Comparison of ENCODE assay signal across 8 mouse cellular contexts in genomic region chr10:86730823-86731499, GRCm38 (mm10). TPM values are rescaled to one million over a fixed set of nuclear protein-coding genes. Genes with fewer than 3 reads are reported as not detected.
DNase-seq lines count a peak whose midpoint lies in the region; ATAC-seq and TF ChIP-seq lines count a peak whose summit lies in the region.

No protein-coding gene starts in this region.

- H3K9me3 ChIP-seq in heart, embryonic 13.5 days, result no peaks in the 10 kb centered on the region
- no peaks in the 10 kb centered on the region for H3K9me3 ChIP-seq in kidney, postnatal 0 days (replicated peaks; ENCODE audit: low read length)
- no peaks in the 10 kb centered on the region for H3K9me3 ChIP-seq in liver, embryonic 11.5 days (ENCODE audit: control insufficient read depth, low read length)

- peak; percentile 44 for ATAC-seq in CD4-positive, CD25-positive, alpha-beta regulatory T cell, adult 4 months
- peak; percentile 63; the same call in 1 of the 2 replicates for ATAC-seq in erythroid progenitor cell, adult 5-6 weeks (replicated peaks; ENCODE audit: low FRiP score, poor library complexity, severe bottlenecking)
- no peak for ATAC-seq in heart, embryonic 13.5 days (ENCODE audit: extremely low read depth, insufficient number of reproducible peaks, low FRiP score, low TSS enrichment)
- ATAC-seq in kidney, postnatal 0 days (replicated peaks; ENCODE audit: low FRiP score, low read depth), result 0 out of 2 replicates have a peak, but pooled peaks have one; percentile 40
- ATAC-seq in liver, embryonic 11.5 days (replicated peaks; ENCODE audit: low FRiP score), result peak; percentile 21

- DNase-seq in kidney, postnatal 0 days (ENCODE audit: low spot score), result peak; percentile 91
- DNase-seq in liver, embryonic 11.5 days (ENCODE audit: low spot score), result peak; percentile 84
- DNase-seq in naive thymus-derived CD4-positive, alpha-beta T cell, adult 2 months (ENCODE audit: low read depth), result peak; percentile 92
- peak; percentile 87 for DNase-seq in splenic B cell, adult 2 months (ENCODE audit: low read depth, low spot score)

- peak overlapping the region; percentile 82 for H3K9ac ChIP-seq in heart, embryonic 13.5 days
- H3K9ac ChIP-seq in kidney, postnatal 0 days (ENCODE audit: low read depth, low read length), result peak overlapping the region; percentile 65
- H3K9ac ChIP-seq in liver, embryonic 11.5 days (ENCODE audit: low read depth, low read length), result peak overlapping the region; percentile 53; the same call in 1 of the 2 replicates

- H3K4me3 ChIP-seq in brown adipose tissue, adult 24 weeks (ENCODE audit: insufficient read depth, low read depth, low read length), result peak overlapping the region; percentile 58
- peak overlapping the region; percentile 60 for H3K4me3 ChIP-seq in heart, embryonic 13.5 days
- peak overlapping the region; percentile 27 for H3K4me3 ChIP-seq in kidney, postnatal 0 days (replicated peaks; ENCODE audit: low read depth, low read length)
- H3K4me3 ChIP-seq in liver, embryonic 11.5 days (ENCODE audit: low read depth, low read length), result peak overlapping the region; percentile 39

- 5% methylated on average over 22 of the region's 22 CpGs for WGBS in heart, embryonic 13.5 days
- WGBS in kidney, postnatal 0 days, result 14% methylated on average over 22 of the region's 22 CpGs
- 11% methylated on average over 22 of the region's 22 CpGs for WGBS in liver, embryonic 11.5 days

- H3K27me3 ChIP-seq in heart, embryonic 13.5 days (replicated peaks), result no peaks in the 10 kb centered on the region; the same call in 1 of the 2 replicates
- H3K27me3 ChIP-seq in kidney, postnatal 0 days (ENCODE audit: insufficient read depth, low read length), result no peaks in the 10 kb centered on the region
- no peaks in the 10 kb centered on the region for H3K27me3 ChIP-seq in liver, embryonic 11.5 days (replicated peaks; ENCODE audit: control insufficient read depth, insufficient read depth, low read length)
- no peaks in the 10 kb centered on the region for H3K27me3 ChIP-seq in splenic B cell, adult 2 months (ENCODE audit: control insufficient read depth, insufficient read depth, low read length, poor library complexity, severe bottlenecking)

- peak overlapping the region; percentile 83 for H3K4me2 ChIP-seq in heart, embryonic 13.5 days
- H3K4me2 ChIP-seq in kidney, postnatal 0 days (ENCODE audit: low read length), result peak overlapping the region; percentile 86
- peak overlapping the region; percentile 67 for H3K4me2 ChIP-seq in liver, embryonic 11.5 days

- peak; percentile 90 for TF ChIP-seq CTCF in kidney, postnatal 0 days (IDR thresholded peaks at IDR 0.05; ENCODE audit: low read depth)

- no peaks in the 10 kb centered on the region for H3K36me3 ChIP-seq in heart, embryonic 13.5 days
- H3K36me3 ChIP-seq in kidney, postnatal 0 days (ENCODE audit: insufficient read depth, low read length), result no peaks in the 10 kb centered on the region
- no peaks in the 10 kb centered on the region for H3K36me3 ChIP-seq in liver, embryonic 11.5 days (ENCODE audit: control insufficient read depth, insufficient read depth, low read length)
- H3K36me3 ChIP-seq in splenic B cell, adult 2 months (ENCODE audit: control insufficient read depth, insufficient read depth, low read length, poor library complexity, severe bottlenecking), result no peaks in the 10 kb centered on the region

- no peak overlapping the region for H3K27ac ChIP-seq in brown adipose tissue, adult 24 weeks (replicated peaks; ENCODE audit: low read depth, low read length)
- no peak overlapping the region for H3K27ac ChIP-seq in heart, embryonic 13.5 days (replicated peaks)
- no peak overlapping the region for H3K27ac ChIP-seq in kidney, postnatal 0 days
- no peak overlapping the region for H3K27ac ChIP-seq in liver, embryonic 11.5 days (ENCODE audit: low read depth, low read length)

- peaks cover 2% of the 10 kb centered on the region; the same call in 1 of the 2 replicates for H3K4me1 ChIP-seq in brown adipose tissue, adult 24 weeks (ENCODE audit: control insufficient read depth, insufficient read depth, insufficient read length, low read length)
- peaks cover 17% of the 10 kb centered on the region for H3K4me1 ChIP-seq in heart, embryonic 13.5 days
- peaks cover 8% of the 10 kb centered on the region; the same call in 1 of the 2 replicates for H3K4me1 ChIP-seq in kidney, postnatal 0 days (replicated peaks; ENCODE audit: insufficient read depth, low read length)
- no peaks in the 10 kb centered on the region; the same call in 1 of the 2 replicates for H3K4me1 ChIP-seq in liver, embryonic 11.5 days (replicated peaks; ENCODE audit: control insufficient read depth, insufficient read depth, low read length)

RNA-seq across cellular contexts. Expression of gene Ttc41, which starts 25.4 kb away (rescaled TPM):
- 1 to 10 TPM; 1.4 to 1.5 TPM for polyA plus RNA-seq in CD4-positive, CD25-positive, alpha-beta regulatory T cell, adult 4 months (2017; shearing (Covaris generic))
- polyA plus RNA-seq in brown adipose tissue, adult 24 weeks (2012; ENCODE audit: insufficient read depth, insufficient read length, missing spikeins), result 0.83 and 1.3 TPM in 2 replicates
- 2.1 and 4.0 TPM in 2 replicates for total RNA-seq in erythroid progenitor cell, adult 5-6 weeks (2015; ENCODE audit: low replicate concordance)
- total RNA-seq in erythroid progenitor cell, adult 5-6 weeks (2017; ENCODE audit: low replicate concordance), result 1.0 and 2.3 TPM in 2 replicates
- polyA plus RNA-seq in heart, embryonic 13.5 days (2015; fragmentation: Nextera tagmentation; extraction: Ambion mirVana), result 1.8 and 2.1 TPM in 2 replicates
- polyA plus RNA-seq in kidney, postnatal 0 days (2015; fragmentation: Nextera tagmentation; extraction: Ambion mirVana), result 0.87 and 1.3 TPM in 2 replicates
- polyA plus RNA-seq in liver, embryonic 11.5 days (2014; fragmentation: Nextera tagmentation; extraction: Ambion mirVana), result 1.2 and 2.0 TPM in 2 replicates

RNA-seq across cellular contexts. Expression of gene Hsp90b1, which starts 25.7 kb away (rescaled TPM):
- 100 to 1,000 TPM; 187 to 189 TPM for polyA plus RNA-seq in CD4-positive, CD25-positive, alpha-beta regulatory T cell, adult 4 months (2017; shearing (Covaris generic))
- polyA plus RNA-seq in brown adipose tissue, adult 24 weeks (2012; ENCODE audit: insufficient read depth, insufficient read length, missing spikeins), result 160 and 197 TPM in 2 replicates
- 243 and 279 TPM in 2 replicates for total RNA-seq in erythroid progenitor cell, adult 5-6 weeks (2015; ENCODE audit: low replicate concordance)
- 366 and 415 TPM in 2 replicates for total RNA-seq in erythroid progenitor cell, adult 5-6 weeks (2017; ENCODE audit: low replicate concordance)
- 435 and 494 TPM in 2 replicates for polyA plus RNA-seq in heart, embryonic 13.5 days (2015; fragmentation: Nextera tagmentation; extraction: Ambion mirVana)
- 589 and 663 TPM in 2 replicates for polyA plus RNA-seq in kidney, postnatal 0 days (2015; fragmentation: Nextera tagmentation; extraction: Ambion mirVana)
- polyA plus RNA-seq in liver, embryonic 11.5 days (2014; fragmentation: Nextera tagmentation; extraction: Ambion mirVana), result 595 and 612 TPM in 2 replicates

RNA-seq across cellular contexts. Expression of gene Gm49358, which starts 32.8 kb away (rescaled TPM):
- not detected for polyA plus RNA-seq in CD4-positive, CD25-positive, alpha-beta regulatory T cell, adult 4 months (2017; shearing (Covaris generic))
- 2.0 TPM in 1 of 2 replicates, not detected in the other for polyA plus RNA-seq in brown adipose tissue, adult 24 weeks (2012; ENCODE audit: insufficient read depth, insufficient read length, missing spikeins)
- 2.9 TPM in 1 of 2 replicates, not detected in the other for total RNA-seq in erythroid progenitor cell, adult 5-6 weeks (2015; ENCODE audit: low replicate concordance)
- 1.7 TPM in 1 of 2 replicates, not detected in the other for total RNA-seq in erythroid progenitor cell, adult 5-6 weeks (2017; ENCODE audit: low replicate concordance)
- not detected in 2 replicates for polyA plus RNA-seq in heart, embryonic 13.5 days (2015; fragmentation: Nextera tagmentation; extraction: Ambion mirVana)
- not detected in 2 replicates for polyA plus RNA-seq in kidney, postnatal 0 days (2015; fragmentation: Nextera tagmentation; extraction: Ambion mirVana)
- not detected in 2 replicates for polyA plus RNA-seq in liver, embryonic 11.5 days (2014; fragmentation: Nextera tagmentation; extraction: Ambion mirVana)

RNA-seq across cellular contexts. Expression of gene Nt5dc3, which starts 47.8 kb away (rescaled TPM):
- 1 to 10 TPM; 1.4 to 2.6 TPM for polyA plus RNA-seq in CD4-positive, CD25-positive, alpha-beta regulatory T cell, adult 4 months (2017; shearing (Covaris generic))
- 2.7 and 2.8 TPM in 2 replicates for polyA plus RNA-seq in brown adipose tissue, adult 24 weeks (2012; ENCODE audit: insufficient read depth, insufficient read length, missing spikeins)
- 1.4 and 4.6 TPM in 2 replicates for total RNA-seq in erythroid progenitor cell, adult 5-6 weeks (2015; ENCODE audit: low replicate concordance)
- total RNA-seq in erythroid progenitor cell, adult 5-6 weeks (2017; ENCODE audit: low replicate concordance), result 0.39 and 1.1 TPM in 2 replicates
- polyA plus RNA-seq in heart, embryonic 13.5 days (2015; fragmentation: Nextera tagmentation; extraction: Ambion mirVana), result 1.9 and 2.1 TPM in 2 replicates
- 0.99 and 1.2 TPM in 2 replicates for polyA plus RNA-seq in kidney, postnatal 0 days (2015; fragmentation: Nextera tagmentation; extraction: Ambion mirVana)
- 1.1 and 1.3 TPM in 2 replicates for polyA plus RNA-seq in liver, embryonic 11.5 days (2014; fragmentation: Nextera tagmentation; extraction: Ambion mirVana)
